9 mouse cellular contexts compared by ENCODE assay signal in the genomic region with DNA sequence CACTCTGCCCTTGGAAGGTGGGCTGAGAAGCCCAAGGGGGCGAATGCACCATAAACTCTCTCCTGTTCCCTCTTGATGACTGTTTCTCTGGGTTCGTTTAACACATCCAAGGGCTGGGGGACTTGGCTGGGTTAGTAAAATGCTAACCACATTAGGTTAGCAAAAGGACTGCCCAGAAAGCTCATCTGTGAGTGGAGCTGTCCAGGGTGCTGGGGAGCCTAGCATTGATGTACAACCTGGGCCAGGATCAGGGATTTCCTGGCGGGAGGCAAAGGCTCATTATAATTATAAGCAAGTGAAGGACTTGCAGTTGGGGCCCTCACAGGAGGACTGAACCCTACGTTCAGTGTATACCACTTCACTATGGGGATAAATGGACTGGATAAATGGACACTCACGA.
DNase-seq lines count a peak whose midpoint lies in the region; ATAC-seq and TF ChIP-seq lines count a peak whose summit lies in the region.
"Had no signal": no experiment of that assay in that cellular context is flagged by ENCODE, and none has a peak within 500 bp of the region (broad histone marks: within the 10 kb centered on the region; RNA-seq: fewer than 3 reads in every experiment).

No protein-coding gene starts in this region.

- DNase-seq in kidney, adult 2 months: peak; percentile 14
- DNase-seq in MEL (ENCODE audit: low read depth, low spot score): peak; percentile 11
- DNase-seq in adrenal gland, postnatal 25 days: peak; percentile 59
- peak; percentile 91 for DNase-seq in limb, embryonic 11.5 days (ENCODE audit: low spot score)
- DNase-seq in cerebellum, adult 2 months: no peak
- no peak for DNase-seq in cerebellum, adult 18-20 months
- DNase-seq: layer of hippocampus, adult 9-11 months had no signal

- no peak overlapping the region for H3K4me3 ChIP-seq in kidney, adult 2 months (ENCODE audit: insufficient read depth, low read depth, low read length)
- H3K4me3 ChIP-seq in kidney, embryonic 15.5 days (replicated peaks): no peak overlapping the region
- H3K4me3 ChIP-seq in MEL (ENCODE audit: control insufficient read depth in 1 of 2, insufficient read depth in 1 of 2, low read depth in 2 of 2, low read length in 2 of 2): no peak overlapping the region
- H3K4me3 ChIP-seq in limb, embryonic 11.5 days (ENCODE audit: low read depth, low read length): no peak overlapping the region
- H3K4me3 ChIP-seq in cerebellum, adult 2 months (replicated peaks; ENCODE audit: insufficient read depth, low read depth, low read length): no peak overlapping the region

- H3K4me1 ChIP-seq in kidney, adult 2 months (ENCODE audit: control insufficient read depth, insufficient read depth, low read length): no peaks in the 10 kb centered on the region
- no peaks in the 10 kb centered on the region for H3K4me1 ChIP-seq in kidney, embryonic 15.5 days
- no peaks in the 10 kb centered on the region for H3K4me1 ChIP-seq in MEL (ENCODE audit: control insufficient read depth in 1 of 2, insufficient read depth in 2 of 2, low read length in 2 of 2)
- H3K4me1 ChIP-seq in limb, embryonic 11.5 days (ENCODE audit: control insufficient read depth, insufficient read depth, low read length): no peaks in the 10 kb centered on the region
- peaks cover 11% of the 10 kb centered on the region for H3K4me1 ChIP-seq in cerebellum, adult 2 months (ENCODE audit: control insufficient read depth, insufficient read depth, low read length)

- H3K9ac ChIP-seq in kidney, embryonic 15.5 days: no peak overlapping the region
- H3K9ac ChIP-seq in MEL (ENCODE audit: control insufficient read depth, low read depth, low read length, poor library complexity, severe bottlenecking): no peak overlapping the region
- H3K9ac ChIP-seq in limb, embryonic 11.5 days (ENCODE audit: low read length): no peak overlapping the region

- H3K9me3 ChIP-seq in kidney, embryonic 15.5 days (replicated peaks): no peaks in the 10 kb centered on the region
- no peaks in the 10 kb centered on the region for H3K9me3 ChIP-seq in MEL (replicated peaks; ENCODE audit: insufficient read depth, low read length)
- no peaks in the 10 kb centered on the region for H3K9me3 ChIP-seq in limb, embryonic 11.5 days (ENCODE audit: control insufficient read depth, low read length)

- H3K27ac ChIP-seq in kidney, adult 2 months (ENCODE audit: insufficient read depth, low read depth, low read length): no peak overlapping the region
- H3K27ac ChIP-seq in kidney, embryonic 15.5 days: no peak overlapping the region
- H3K27ac ChIP-seq in MEL (ENCODE audit: control insufficient read depth, low read depth, low read length): no peak overlapping the region
- H3K27ac ChIP-seq in limb, embryonic 11.5 days (replicated peaks; ENCODE audit: low read depth, low read length): no peak overlapping the region
- H3K27ac ChIP-seq in cerebellum, adult 2 months (ENCODE audit: insufficient read depth, low read length): no peak overlapping the region

- no peak for TF ChIP-seq RAD21 in MEL (IDR thresholded peaks at IDR 0.05; ENCODE audit: low read depth, low read length)

- H3K79me2 ChIP-seq in MEL (ENCODE audit: control insufficient read depth, insufficient read depth, low read length, poor library complexity): no peaks in the 10 kb centered on the region

- H3K4me2 ChIP-seq in kidney, embryonic 15.5 days: no peak overlapping the region
- no peak overlapping the region for H3K4me2 ChIP-seq in limb, embryonic 11.5 days (ENCODE audit: low read depth, severe bottlenecking)

- no peak for ATAC-seq in kidney, embryonic 15.5 days (replicated peaks; ENCODE audit: low FRiP score)
- no peak for ATAC-seq in limb, embryonic 11.5 days (ENCODE audit: insufficient number of reproducible peaks, low FRiP score, low TSS enrichment, low read depth)
- no peak for ATAC-seq in monocyte, adult 5-6 weeks (replicated peaks; ENCODE audit: insufficient number of reproducible peaks, low FRiP score, low TSS enrichment, poor library complexity, severe bottlenecking)

- H3K27me3 ChIP-seq in kidney, adult 2 months (replicated peaks; ENCODE audit: control insufficient read depth, insufficient read depth, low read length): no peaks in the 10 kb centered on the region
- H3K27me3 ChIP-seq in kidney, embryonic 15.5 days: no peaks in the 10 kb centered on the region
- no peaks in the 10 kb centered on the region for H3K27me3 ChIP-seq in MEL (ENCODE audit: control insufficient read depth in 1 of 2, insufficient read depth in 2 of 2, low read length in 2 of 2)
- no peaks in the 10 kb centered on the region for H3K27me3 ChIP-seq in limb, embryonic 11.5 days (ENCODE audit: control insufficient read depth, insufficient read depth, low read length)
- H3K27me3 ChIP-seq in cerebellum, adult 2 months (ENCODE audit: control insufficient read depth, insufficient read depth, low read length): no peaks in the 10 kb centered on the region; the same call in 1 of the 2 replicates

- no peak for TF ChIP-seq POLR2A in kidney, adult 2 months (IDR thresholded peaks at IDR 0.05; ENCODE audit: low read depth, low read length)
- TF ChIP-seq POLR2A in MEL (IDR thresholded peaks at IDR 0.05; ENCODE audit: control insufficient read depth in 1 of 2, insufficient read depth in 1 of 2, low read depth in 1 of 2, low read length in 2 of 2, poor library complexity in 1 of 2): no peak
- no peak for TF ChIP-seq POLR2A in cerebellum, adult 2 months (IDR thresholded peaks at IDR 0.05; ENCODE audit: borderline replicate concordance, insufficient read depth, low read length)

- no peak for TF ChIP-seq CTCF in kidney, adult 2 months (conservative IDR thresholded peaks at IDR 0.05; ENCODE audit: insufficient read depth, insufficient read length, low read depth, low read length)
- no peak for TF ChIP-seq CTCF in MEL (IDR thresholded peaks at IDR 0.05 in 2 of 3, conservative IDR thresholded peaks at IDR 0.05 in 1 of 3; ENCODE audit: control insufficient read depth in 1 of 3, insufficient read depth in 1 of 3, low read depth in 2 of 3, low read length in 3 of 3, poor library complexity in 1 of 3, severe bottlenecking in 1 of 3)
- no peak for TF ChIP-seq CTCF in cerebellum, adult 2 months (IDR thresholded peaks at IDR 0.05; ENCODE audit: borderline replicate concordance, insufficient read depth, low read depth, low read length)

- 16% methylated on average over 5 of the region's 5 CpGs for WGBS in kidney, adult 2 months
- WGBS in kidney, embryonic 15.5 days: 21% methylated on average over 5 of the region's 5 CpGs
- 24% methylated on average over 5 of the region's 5 CpGs for WGBS in limb, embryonic 11.5 days
- 55% methylated on average over 5 of the region's 5 CpGs for WGBS in cerebellum, adult 2 months

- H3K36me3 ChIP-seq in kidney, adult 2 months (ENCODE audit: control insufficient read depth, insufficient read depth, low read length): no peaks in the 10 kb centered on the region
- no peaks in the 10 kb centered on the region for H3K36me3 ChIP-seq in kidney, embryonic 15.5 days
- no peaks in the 10 kb centered on the region for H3K36me3 ChIP-seq in MEL (ENCODE audit: control insufficient read depth in 1 of 2, insufficient read depth in 2 of 2, low read length in 2 of 2)
- no peaks in the 10 kb centered on the region for H3K36me3 ChIP-seq in limb, embryonic 11.5 days (ENCODE audit: control insufficient read depth, insufficient read depth, low read length)

- no peak for TF ChIP-seq EP300 in MEL (IDR thresholded peaks at IDR 0.05; ENCODE audit: low read depth in 1 of 2, low read length in 2 of 2)

TF ChIP-seq in MEL, 35 proteins besides CTCF, POLR2A, EP300 and RAD21:
- TF ChIP-seq TCF12 (IDR thresholded peaks at IDR 0.05; ENCODE audit: low read depth, low read length) (no peak), POLR2AphosphoS2 (IDR thresholded peaks at IDR 0.05; ENCODE audit: low read length) (no peak), BHLHE40 (IDR thresholded peaks at IDR 0.05; ENCODE audit: borderline replicate concordance, low read depth, low read length) (no peak), UBTF (IDR thresholded peaks at IDR 0.05; ENCODE audit: borderline replicate concordance, insufficient read depth, low read depth, low read length) (no peak), TAL1 (IDR thresholded peaks at IDR 0.05; ENCODE audit: low read length) (no peak), USF2 (IDR thresholded peaks at IDR 0.05; ENCODE audit: borderline replicate concordance in 1 of 2, insufficient read depth in 1 of 2, low read depth in 1 of 2, low read length in 2 of 2) (no peak), ZKSCAN1 (IDR thresholded peaks at IDR 0.05; ENCODE audit: low read depth, low read length) (no peak), CHD2 (IDR thresholded peaks at IDR 0.05; ENCODE audit: low read length) (no peak), HCFC1 (IDR thresholded peaks at IDR 0.05; ENCODE audit: low read depth, low read length) (no peak), NELFE (IDR thresholded peaks at IDR 0.05; ENCODE audit: low read depth, low read length) (no peak), ZC3H11A (IDR thresholded peaks at IDR 0.05; ENCODE audit: low read depth, low read length) (no peak), KAT2A (conservative IDR thresholded peaks at IDR 0.05; ENCODE audit: low read depth, low read length) (no peak), JUND (IDR thresholded peaks at IDR 0.05; ENCODE audit: low read depth, low read length) (no peak), ETS1 (IDR thresholded peaks at IDR 0.05; ENCODE audit: low read depth, low read length) (no peak), POLR2AphosphoS5 (IDR thresholded peaks at IDR 0.05; ENCODE audit: borderline replicate concordance, low read depth, low read length) (no peak), MAX (IDR thresholded peaks at IDR 0.05; ENCODE audit: low read length) (no peak), CHD1 (IDR thresholded peaks at IDR 0.05; ENCODE audit: low read depth, low read length) (no peak), MAZ (IDR thresholded peaks at IDR 0.05; ENCODE audit: low read depth, low read length) (no peak), MAFK (IDR thresholded peaks at IDR 0.05; ENCODE audit: borderline replicate concordance, low read depth, low read length) (no peak), USF1 (IDR thresholded peaks at IDR 0.05; ENCODE audit: low read depth, low read length) (no peak)

Comparison
In these comparisons a context has a peak if more than half of its experiments do, and no peak if none do; other contexts are left out.
1. DNase-seq: peak in kidney, adult 2 months (single experiment), MEL (single experiment), adrenal gland, postnatal 25 days (single experiment) and limb, embryonic 11.5 days (single experiment); none in cerebellum, adult 2 months (0 of 2) and cerebellum, adult 18-20 months (0 of 2).